Mouse (Mus musculus): Measurements from ENCODE around the gene Spcs2. TPM values are rescaled to one million over a fixed set of nuclear protein-coding genes. Genes with fewer than 3 reads are reported as not detected.

The Spcs2 gene
- polyA plus RNA-seq, 1 experiment from 2014 or later: 165 TPM

DNA sequence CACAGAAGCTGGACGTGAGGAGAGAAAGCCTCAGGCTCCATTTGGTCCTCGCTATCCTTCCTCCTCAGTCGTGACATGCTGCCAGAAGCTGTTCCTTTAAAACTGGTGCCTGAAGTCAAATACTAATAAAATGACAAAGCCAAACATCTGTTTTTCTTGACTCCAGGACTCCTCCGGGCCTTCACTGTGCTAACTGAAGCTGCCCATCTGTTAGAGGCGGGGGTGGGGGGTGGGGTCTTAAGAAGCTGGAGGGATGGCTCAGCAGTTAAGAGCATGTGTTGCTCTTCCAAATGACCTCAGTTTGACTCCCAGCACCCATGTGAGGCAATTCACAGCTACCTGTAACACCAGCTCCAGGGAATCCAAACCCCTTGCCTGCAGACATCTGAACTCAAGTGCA, 74.7 kb downstream of the Spcs2 start:
- 63% methylated on average over 5 of the region's 5 CpGs for WGBS (ENCODE audit: insufficient replicate concordance)

DNA sequence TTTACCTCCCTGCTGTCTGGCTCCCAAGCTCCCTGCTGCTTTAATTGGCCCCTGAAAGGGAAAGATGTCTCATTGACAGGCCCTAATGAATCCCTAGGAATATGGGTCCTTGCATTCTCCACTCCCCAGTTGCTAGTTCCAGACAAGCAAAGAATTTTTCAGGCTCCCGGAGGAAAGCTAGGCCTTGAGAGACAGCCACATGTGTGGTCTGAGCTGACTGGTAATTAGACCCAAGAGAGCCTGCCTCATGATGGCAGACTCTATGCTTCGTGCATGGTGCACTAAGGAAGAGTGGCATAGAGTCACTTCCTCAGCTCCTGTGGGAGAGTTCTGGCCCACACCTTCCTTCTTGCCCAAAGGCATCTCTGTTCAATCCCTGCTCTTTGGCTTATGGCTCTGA, 75.3 kb downstream of the Spcs2 start:
- no peaks in the 10 kb centered on the region for H3K4me1 ChIP-seq (ENCODE audit: insufficient read depth)
- no peaks in the 10 kb centered on the region for H3K9me3 ChIP-seq (ENCODE audit: low read length)
- H3K27me3 ChIP-seq (ENCODE audit: insufficient read depth, low read length): no peaks in the 10 kb centered on the region
- H3K4me3 ChIP-seq (ENCODE audit: low read depth, low read length): no peak overlapping the region
- no peak overlapping the region for H3K4me2 ChIP-seq (ENCODE audit: low read depth, low read length)
- H3K27ac ChIP-seq (ENCODE audit: low read depth): no peak overlapping the region
- WGBS (ENCODE audit: insufficient replicate concordance): 65% methylated on average over 2 of the region's 2 CpGs
- DNase-seq (no peak), ATAC-seq (no peak)
- no peaks in the 10 kb centered on the region for H3K36me3 ChIP-seq (replicated peaks; ENCODE audit: insufficient read depth, low read length)
- TF ChIP-seq CTCF (IDR thresholded peaks at IDR 0.05; ENCODE audit: low read depth): no peak
- no peak for TF ChIP-seq EP300 (IDR thresholded peaks at IDR 0.05; ENCODE audit: low read depth)
- no peak overlapping the region for H3K9ac ChIP-seq (replicated peaks)

More for the DNA sequence above, 74.7 kb downstream of the Spcs2 start:
- Histone ChIP-seq H3K36me3 (replicated peaks; ENCODE audit: insufficient read depth, low read length) (no peaks in the 10 kb centered on the region), H3K4me3 (ENCODE audit: low read depth, low read length) (no peak overlapping the region), H3K27me3 (ENCODE audit: insufficient read depth, low read length) (no peaks in the 10 kb centered on the region), H3K9ac (replicated peaks) (no peak overlapping the region), H3K27ac (ENCODE audit: low read depth) (no peak overlapping the region), H3K4me2 (ENCODE audit: low read depth, low read length) (no peak overlapping the region), H3K4me1 (ENCODE audit: insufficient read depth) (no peaks in the 10 kb centered on the region), H3K9me3 (ENCODE audit: low read length) (no peaks in the 10 kb centered on the region)
- ATAC-seq (no peak), DNase-seq (no peak)
- TF ChIP-seq CTCF (IDR thresholded peaks at IDR 0.05; ENCODE audit: low read depth): no peak
- TF ChIP-seq EP300 (IDR thresholded peaks at IDR 0.05; ENCODE audit: low read depth): no peak

Other genes with a start within 250 kb of the Spcs2 start
- 0.55 and 0.66 TPM in 2 replicates for gene Tpbgl, start 236.4 kb downstream of the Spcs2 start, polyA plus RNA-seq (2015; fragmentation: Nextera tagmentation; extraction: Ambion mirVana)
- gene Slco2b1, start 152.1 kb downstream of the Spcs2 start, polyA plus RNA-seq (2015; fragmentation: Nextera tagmentation; extraction: Ambion mirVana): 0.68 and 0.73 TPM in 2 replicates
- not detected in 2 replicates for gene Olfr520, start 133.2 kb downstream of the Spcs2 start, polyA plus RNA-seq (2015; fragmentation: Nextera tagmentation; extraction: Ambion mirVana)
- not detected in 2 replicates for gene Olfr521, start 100.0 kb downstream of the Spcs2 start, polyA plus RNA-seq (2015; fragmentation: Nextera tagmentation; extraction: Ambion mirVana)
- gene Neu3, start 35.0 kb downstream of the Spcs2 start, polyA plus RNA-seq (2015; fragmentation: Nextera tagmentation; extraction: Ambion mirVana): 2.4 and 2.9 TPM in 2 replicates
- gene Xrra1, start 4.3 kb downstream of the Spcs2 start, polyA plus RNA-seq (2015; fragmentation: Nextera tagmentation; extraction: Ambion mirVana): 0.04 and 0.07 TPM in 2 replicates
- gene Rnf169, start 117.0 kb upstream of the Spcs2 start, polyA plus RNA-seq (2015; fragmentation: Nextera tagmentation; extraction: Ambion mirVana): 2.5 and 2.8 TPM in 2 replicates
- gene Chrdl2, start 142.7 kb upstream of the Spcs2 start, polyA plus RNA-seq (2015; fragmentation: Nextera tagmentation; extraction: Ambion mirVana): not detected in 2 replicates